Mouse (Mus musculus): ENCODE data around the gene Olfr1493-ps1.

Gene Olfr1493-ps1

DNA sequence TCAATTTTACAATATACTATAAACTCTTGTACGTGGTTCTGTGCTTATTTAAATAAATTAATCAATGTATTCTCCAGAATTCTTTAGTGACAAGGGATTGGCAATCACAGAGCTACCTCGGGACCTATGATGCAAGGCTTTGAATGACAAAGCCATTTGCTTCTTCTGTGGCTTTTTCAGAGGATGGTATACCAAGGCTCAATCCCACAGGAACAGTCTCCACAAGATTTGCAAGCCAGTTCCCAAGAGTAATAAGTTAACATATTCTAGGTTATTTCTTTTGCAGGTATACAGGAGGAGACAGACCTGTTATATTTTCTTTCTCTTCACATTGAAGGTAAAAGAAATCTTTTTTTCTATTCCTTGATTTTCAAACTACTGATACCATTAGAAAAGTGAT lies at the start of gene Olfr1493-ps1:
Gene Olfr1493-ps1 (plus strand): TSS at position 301 of the 400 bp plus-strand sequence.
- DNase-seq (ENCODE audit: low spot score), result no peak

DNA sequence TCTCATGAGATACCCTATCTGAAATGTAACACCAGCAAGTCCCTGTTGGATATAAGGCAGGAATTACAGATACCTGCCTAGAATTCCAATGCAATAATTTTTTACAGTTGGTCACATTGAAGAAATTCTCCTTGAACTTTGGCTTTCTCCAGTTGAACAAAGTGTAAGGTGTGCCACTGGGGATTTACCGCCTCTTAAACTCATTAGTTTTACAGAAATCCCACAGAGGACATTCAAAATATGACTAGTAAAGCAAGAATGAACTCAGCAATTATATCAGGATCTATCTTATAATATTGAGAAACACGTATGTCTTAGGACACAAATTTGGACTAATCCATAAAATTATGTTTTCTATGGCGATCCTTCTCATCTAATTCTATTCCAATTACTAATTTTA lies 26.1 kb upstream of the Olfr1493-ps1 start, which contains the start of gene Olfr1491:
Gene Olfr1491 (plus strand): TSS at position 301 of the 400 bp plus-strand sequence.
- no peak for DNase-seq (ENCODE audit: low spot score)

DNA sequence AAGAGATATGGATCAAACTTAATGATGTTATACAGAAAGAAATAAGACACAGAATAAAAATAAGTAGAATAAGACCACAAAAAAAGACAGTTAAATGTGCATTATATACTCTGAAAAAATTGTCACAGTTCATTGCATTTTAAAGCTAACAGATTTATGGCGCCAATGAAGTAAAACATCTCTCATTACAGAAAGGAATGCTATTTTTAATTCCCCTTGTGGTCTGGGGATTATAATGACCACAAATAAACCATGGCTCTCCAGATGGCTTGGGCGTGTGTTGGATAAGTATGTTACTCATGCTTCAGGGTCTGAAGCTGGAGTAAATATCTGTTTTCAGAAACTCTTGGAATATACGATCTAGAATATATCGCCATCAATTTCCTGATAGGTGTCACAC lies 16.4 kb downstream of the Olfr1493-ps1 start, which contains the start of gene Olfr1494:
Gene Olfr1494 (plus strand): TSS at position 301 of the 400 bp plus-strand sequence.
- DNase-seq (ENCODE audit: low spot score), result no peak

DNA sequence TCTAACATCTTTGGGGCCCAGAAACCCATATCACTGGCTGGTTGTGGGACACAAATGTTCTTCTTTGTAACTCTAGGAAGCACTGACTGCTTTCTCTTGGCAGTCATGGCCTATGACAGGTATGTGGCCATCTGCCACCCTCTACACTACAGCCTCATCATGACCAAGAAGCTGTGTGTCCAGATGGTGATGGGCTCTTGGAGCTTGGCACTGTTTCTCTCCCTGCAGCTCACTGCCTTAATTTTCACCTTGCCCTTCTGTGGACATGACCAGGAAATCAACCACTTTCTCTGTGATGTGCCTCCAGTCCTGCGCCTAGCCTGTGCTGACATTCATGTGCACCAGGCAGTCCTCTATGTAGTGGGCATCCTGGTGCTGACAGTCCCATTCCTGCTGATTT lies 26.3 kb downstream of the Olfr1493-ps1 start:
- no peak for DNase-seq (ENCODE audit: low spot score)

DNA sequence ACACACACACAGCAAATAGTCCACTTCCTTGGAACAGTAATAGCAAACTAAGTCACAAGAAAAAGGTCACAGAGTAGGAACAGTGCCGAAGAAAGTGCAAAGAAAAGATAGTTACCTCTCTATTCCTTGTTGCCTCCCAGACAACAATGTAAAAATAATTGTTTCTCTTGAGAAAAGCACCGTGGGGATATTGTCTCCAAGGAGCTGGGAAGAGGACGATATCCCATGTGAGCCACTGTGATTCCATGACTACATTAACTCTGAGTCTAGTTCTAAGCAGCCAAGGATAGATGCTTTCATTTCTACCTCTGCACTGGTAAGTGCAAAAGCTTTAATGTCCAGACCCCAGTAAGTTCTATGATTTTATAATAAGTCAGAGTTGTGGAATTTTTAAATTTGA lies 41.2 kb downstream of the Olfr1493-ps1 start, which contains the start of gene Olfr1495:
Gene Olfr1495 (plus strand): TSS at position 301 of the 400 bp plus-strand sequence.
- DNase-seq (ENCODE audit: low spot score), result no peak

DNA sequence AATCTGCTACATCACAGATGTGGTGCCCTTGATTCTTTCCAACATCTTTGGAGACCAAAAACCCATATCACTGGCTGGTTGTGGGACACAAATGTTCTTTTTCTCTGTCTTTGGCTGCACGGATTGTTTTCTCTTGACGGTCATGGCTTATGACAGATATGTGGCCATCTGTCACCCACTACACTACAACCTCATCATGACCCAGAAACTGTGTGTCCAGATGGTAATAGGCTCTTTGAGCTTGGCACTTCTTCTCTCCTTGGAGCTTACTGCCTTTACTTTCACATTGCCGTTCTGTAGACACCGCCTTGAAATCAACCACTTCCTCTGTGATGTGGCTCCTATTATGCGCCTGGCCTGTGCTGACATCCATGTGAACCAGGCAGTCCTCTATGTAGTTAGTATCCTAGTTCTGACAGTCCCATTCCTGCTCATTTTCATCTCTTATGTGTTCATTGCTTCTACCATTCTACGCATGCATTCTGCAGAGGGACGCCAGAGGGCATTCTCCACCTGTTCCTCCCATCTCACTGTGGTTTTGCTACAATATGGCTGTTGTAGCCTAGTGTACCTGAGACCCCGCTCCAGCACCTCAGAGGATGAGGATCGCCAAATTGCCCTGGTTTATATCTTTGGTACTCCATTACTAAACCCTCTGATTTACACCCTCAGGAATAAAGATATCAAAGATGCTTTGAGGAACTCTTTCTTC lies 45.6 kb downstream of the Olfr1493-ps1 start:
- DNase-seq (ENCODE audit: low spot score), result no peak

DNA sequence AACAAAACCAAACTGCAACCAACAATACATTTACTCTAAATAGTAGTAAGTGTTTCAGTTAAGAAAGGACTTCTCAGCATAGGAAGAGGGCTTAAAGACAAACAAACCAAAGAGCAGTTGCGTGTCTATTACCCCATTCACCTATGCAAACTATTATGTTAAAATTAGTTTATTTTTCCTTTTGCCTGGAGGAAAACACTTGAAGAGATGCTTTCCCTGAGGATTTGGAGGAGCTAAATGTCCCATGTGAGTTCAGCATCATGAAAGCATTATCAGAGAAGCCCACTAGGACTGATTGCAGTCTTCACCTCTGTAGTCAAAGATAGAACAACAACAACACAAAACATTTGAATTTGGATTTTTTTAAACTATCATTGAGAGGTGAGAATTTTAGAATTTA lies 54.5 kb downstream of the Olfr1493-ps1 start, which contains the start of gene Olfr1496:
Gene Olfr1496 (plus strand): TSS at position 301 of the 400 bp plus-strand sequence.
- DNase-seq (ENCODE audit: low spot score), result no peak
